Mouse (Mus musculus) CH12.LX (cell line): Measurements from ENCODE around the gene Olfr718-ps1. TPM values are rescaled to one million over a fixed set of nuclear protein-coding genes. Genes with fewer than 3 reads are reported as not detected.

Experiments
- DNase-seq: peaks from one replicate; pipeline ENCODE4 v3.0.0-alpha.2; 2013; ENCODE audit errors: extremely low read depth
- H3K27ac ChIP-seq: 2 replicates; pipeline ENCODE4 v1.5.1; 2012; ENCODE audit warnings: low read depth, mild to moderate bottlenecking, control low read depth, moderate library complexity; ENCODE audit not compliant: insufficient read depth
- H3K27me3 ChIP-seq: replicated peaks from 2 replicates; pipeline ENCODE3; 2012; ENCODE audit warnings: inconsistent platforms
- H3K36me3 ChIP-seq, 2 experiments: replicated peaks in 1 of 2; 2 replicates each; pipeline versions ENCODE3 to v1.6.1; 2012; ENCODE audit warnings: inconsistent platforms in 1 of 2, low read length in 1 of 2, mild to moderate bottlenecking in 1 of 2, mixed read lengths in 1 of 2, moderate library complexity in 1 of 2; ENCODE audit not compliant: control insufficient read depth in 1 of 2, insufficient read depth in 1 of 2
- H3K4me1 ChIP-seq, 2 experiments: 2 replicates each; pipeline ENCODE4 v1.6.1; 2012; ENCODE audit warnings: inconsistent platforms in 1 of 2, moderate library complexity in 1 of 2; ENCODE audit not compliant: insufficient read depth in 2 of 2, control insufficient read depth in 1 of 2
- H3K4me2 ChIP-seq: 2 replicates; pipeline ENCODE4 v1.6.1; 2012; ENCODE audit warnings: low read depth, mild to moderate bottlenecking, control low read depth; ENCODE audit not compliant: poor library complexity, insufficient read depth, severe bottlenecking
- H3K4me3 ChIP-seq, 3 experiments: fragments of 150-350 bp in 1 of 3; sonication (generic) in 1 of 3; replicated peaks in 1 of 3; 2 replicates each; pipeline versions ENCODE3 to v1.5.1; 2011 to 2012; ENCODE audit warnings: low read depth in 2 of 3, low read length in 2 of 3, mild to moderate bottlenecking in 2 of 3, moderate library complexity in 2 of 3, control low read depth in 1 of 3, improper control_type of control experiment in 1 of 3, inconsistent platforms in 1 of 3, mixed read lengths in 1 of 3; ENCODE audit not compliant: poor library complexity in 1 of 3
- H3K79me2 ChIP-seq: replicated peaks from 2 replicates; pipeline ENCODE4 v1.6.1; 2012; ENCODE audit warnings: mild to moderate bottlenecking, moderate library complexity; ENCODE audit not compliant: control insufficient read depth, poor library complexity, insufficient read depth, severe bottlenecking; ENCODE audit errors: extremely low read depth
- H3K9ac ChIP-seq: 2 replicates; pipeline ENCODE4 v1.6.1; 2012; ENCODE audit warnings: low read depth, mild to moderate bottlenecking, control low read depth, moderate library complexity; ENCODE audit not compliant: insufficient read depth
- H3K9me3 ChIP-seq: replicated peaks from 2 replicates; pipeline ENCODE3; 2012; ENCODE audit warnings: low read length, inconsistent platforms, mixed read lengths
- CTCF ChIP-seq, 2 experiments: IDR thresholded peaks in 1 of 2; conservative IDR thresholded peaks in 1 of 2; 2 replicates each; pipeline ENCODE4 v1.5.1; 2011 to 2012; ENCODE audit warnings: low read depth in 2 of 2, low read length in 2 of 2, improper control_type of control experiment in 1 of 2, inconsistent platforms in 1 of 2, mild to moderate bottlenecking in 1 of 2, moderate library complexity in 1 of 2
- ELF1 ChIP-seq: IDR thresholded peaks from 2 replicates; pipeline ENCODE4 v1.6.1; 2014; ENCODE audit warnings: low read depth, mild to moderate bottlenecking, inconsistent platforms, low read length, improper control_type of control experiment
- KAT2A ChIP-seq: IDR thresholded peaks from 2 replicates; pipeline ENCODE4 v1.6.1; 2012; ENCODE audit warnings: low read length, improper control_type of control experiment, inconsistent platforms; ENCODE audit not compliant: insufficient replicate concordance
- MEF2A ChIP-seq: IDR thresholded peaks from 2 replicates; pipeline ENCODE4 v1.6.1; 2014; ENCODE audit warnings: low read depth, mild to moderate bottlenecking, inconsistent platforms, low read length, improper control_type of control experiment, borderline replicate concordance
- NRF1 ChIP-seq: IDR thresholded peaks from 2 replicates; pipeline ENCODE4 v1.6.1; 2014; ENCODE audit warnings: low read depth, mild to moderate bottlenecking, inconsistent platforms, low read length, improper control_type of control experiment, moderate library complexity
- RAD21 ChIP-seq: IDR thresholded peaks from 2 replicates; pipeline ENCODE4 v1.6.1; 2011; ENCODE audit warnings: low read depth, mild to moderate bottlenecking, low read length, improper control_type of control experiment, moderate library complexity
- SIN3A ChIP-seq: IDR thresholded peaks from 2 replicates; pipeline ENCODE4 v1.6.1; 2012; ENCODE audit warnings: low read length, improper control_type of control experiment, inconsistent platforms
- SMC3 ChIP-seq: IDR thresholded peaks from 2 replicates; pipeline ENCODE4 v1.6.1; 2011; ENCODE audit warnings: low read depth, low read length, improper control_type of control experiment
- ZNF384 ChIP-seq: IDR thresholded peaks from 2 replicates; pipeline ENCODE4 v1.6.1; 2012; ENCODE audit warnings: low read depth, low read length, improper control_type of control experiment, inconsistent platforms
- dilution Hi-C: fragments of 300-500 bp; cut with MboI; formaldehyde crosslinking; loops from 2 replicates; pipeline ENCODE4 v1.14.3; 2020; ENCODE audit warnings: low sequenced_read_pairs; ENCODE audit not compliant: extremely low pct_unique_long_range_greater_than_20kb, extremely low pct_ligation_motif_present
- in situ Hi-C: fragments of 300-500 bp; cut with MboI; formaldehyde crosslinking; loops from 3 replicates; pipeline ENCODE4 v1.14.3; 2019; ENCODE audit warnings: low sequenced_read_pairs, low pct_ligation_motif_present, low pct_unique_long_range_greater_than_20kb, mixed read lengths
- polyA plus RNA-seq: library from polyadenylated mRNA; unstranded; fragments of >175 nt; gene quantifications from 2 replicates; pipeline ENCODE4 v1.2.1, GENCODE M21; 2012; ENCODE audit warnings: low read depth; ENCODE audit not compliant: insufficient read length
- total RNA-seq, 2 experiments: library from RNA; depleted of rRNA; stranded (reverse); fragments of 300-350 nt in 1 of 2; fragments of >200 nt in 1 of 2; gene quantifications; 2 replicates each; pipeline ENCODE4 v1.2.3; 2012 to 2014

Olfr718-ps1 gene
- total and polyA plus RNA-seq, 3 experiments, result not detected

- H3K4me2 ChIP-seq, result no peak overlapping the region
- H3K27me3 ChIP-seq, result no peaks in the 10 kb centered on the region
- no peak for DNase-seq
- peaks cover 11% of the 10 kb centered on the region for H3K79me2 ChIP-seq
- no peak overlapping the region for H3K4me3 ChIP-seq
- no peak overlapping the region for H3K9ac ChIP-seq
- dilution Hi-C loops, result no loop called here
- no peak overlapping the region for H3K27ac ChIP-seq
- H3K9me3 ChIP-seq, result no peaks in the 10 kb centered on the region
- in situ Hi-C loops, result no loop called here
- peaks cover 33 to 65% of the 10 kb centered on the region in 2 experiments for H3K36me3 ChIP-seq
- TF ChIP-seq ZNF384, result no peak
- TF ChIP-seq, all 38 proteins: peak for 0
- peaks cover 4 to 9% of the 10 kb centered on the region in 2 experiments; a peak in 3 of 4 replicates for H3K4me1 ChIP-seq
Observed at GRCm38 (mm10) chr5:143095256-143095655, 52.1 kb downstream of the Olfr718-ps1 start.

- TF ChIP-seq SIN3A, result no peak
- TF ChIP-seq MEF2A, result no peak
- TF ChIP-seq KAT2A, result no peak
- TF ChIP-seq NRF1, result no peak
- peak; percentile 11 for DNase-seq
- in situ Hi-C loops, result no loop called here
- Histone ChIP-seq H3K27me3 (no peaks in the 10 kb centered on the region), H3K36me3 (peaks cover 52 to 81% of the 10 kb centered on the region in 2 experiments), H3K27ac (no peak overlapping the region), H3K4me3 (no peak overlapping the region), H3K9ac (no peak overlapping the region), H3K4me2 (no peak overlapping the region), H3K9me3 (no peaks in the 10 kb centered on the region), H3K79me2 (no peaks in the 10 kb centered on the region; the same call in 1 of the 2 replicates), H3K4me1 (peaks cover 4 to 6% of the 10 kb centered on the region in 2 experiments; a peak in 3 of 4 replicates)
- dilution Hi-C loops, result no loop called here
Observed at GRCm38 (mm10) chr5:143092891-143093290, 54.5 kb downstream of the Olfr718-ps1 start.

- in situ Hi-C loops, result no loop called here
- no peak overlapping the region for H3K4me3 ChIP-seq
- H3K4me2 ChIP-seq, result no peak overlapping the region
- H3K9ac ChIP-seq, result no peak overlapping the region
- H3K4me1 ChIP-seq, result peaks cover 0 to 20% of the 10 kb centered on the region in 2 experiments; a peak in 2 of 4 replicates
- DNase-seq, result peak; percentile 29
- H3K36me3 ChIP-seq, result peaks cover 59 to 92% of the 10 kb centered on the region in 2 experiments
- no peak overlapping the region for H3K27ac ChIP-seq
- H3K79me2 ChIP-seq, result peaks cover 2% of the 10 kb centered on the region; the same call in 1 of the 2 replicates
- no peaks in the 10 kb centered on the region for H3K9me3 ChIP-seq
- TF ChIP-seq SMC3 (peak; percentile 34), CTCF (conservative IDR thresholded peaks at IDR 0.05 in 1 of 2, IDR thresholded peaks at IDR 0.05 in 1 of 2; ENCODE audit: low read depth in 2 of 2, low read length in 2 of 2) (peak; percentile 61 to 66), RAD21 (peak; percentile 34), ELF1 (no peak)
- TF ChIP-seq, all 38 proteins: peak for 3
- no peaks in the 10 kb centered on the region for H3K27me3 ChIP-seq
- dilution Hi-C loops, result no loop called here
Observed at GRCm38 (mm10) chr5:143084898-143085297, 62.5 kb downstream of the Olfr718-ps1 start.

Other genes with a start within 250 kb of the Olfr718-ps1 start
- gene Actb, start 240.8 kb downstream of the Olfr718-ps1 start, total RNA-seq (2012; rRNA removed), result 4,756 and 5,246 TPM in 2 replicates
- 3,882 and 4,152 TPM in 2 replicates for gene Actb, start 240.8 kb downstream of the Olfr718-ps1 start, total RNA-seq (2014; rRNA removed)
- 3,023 and 5,048 TPM in 2 replicates for gene Actb, start 240.8 kb downstream of the Olfr718-ps1 start, polyA plus RNA-seq
- 51.7 and 65.3 TPM in 2 replicates for gene Fscn1, start 187.2 kb downstream of the Olfr718-ps1 start, total RNA-seq (2012; rRNA removed)
- gene Fscn1, start 187.2 kb downstream of the Olfr718-ps1 start, total RNA-seq (2014; rRNA removed), result 18.2 and 19.7 TPM in 2 replicates
- 70.4 and 75.7 TPM in 2 replicates for gene Fscn1, start 187.2 kb downstream of the Olfr718-ps1 start, polyA plus RNA-seq
- gene Rnf216, start 34.6 kb downstream of the Olfr718-ps1 start, total RNA-seq (2012; rRNA removed), result 18.2 and 18.3 TPM in 2 replicates
- gene Rnf216, start 34.6 kb downstream of the Olfr718-ps1 start, total RNA-seq (2014; rRNA removed), result 15.5 and 17.6 TPM in 2 replicates
- gene Rnf216, start 34.6 kb downstream of the Olfr718-ps1 start, polyA plus RNA-seq, result 30.7 and 33.2 TPM in 2 replicates
- 3.8 and 4.3 TPM in 2 replicates for gene Rbak, start 33.2 kb upstream of the Olfr718-ps1 start, total RNA-seq (2012; rRNA removed)
- 4.9 and 5.1 TPM in 2 replicates for gene Rbak, start 33.2 kb upstream of the Olfr718-ps1 start, total RNA-seq (2014; rRNA removed)
- gene Rbak, start 33.2 kb upstream of the Olfr718-ps1 start, polyA plus RNA-seq, result 6.1 and 6.9 TPM in 2 replicates
- not detected in 2 replicates for gene Spdye4b, start 33.4 kb upstream of the Olfr718-ps1 start, total RNA-seq (2012; rRNA removed)
- not detected in 2 replicates for gene Spdye4b, start 33.4 kb upstream of the Olfr718-ps1 start, total RNA-seq (2014; rRNA removed)
- not detected in 2 replicates for gene Spdye4b, start 33.4 kb upstream of the Olfr718-ps1 start, polyA plus RNA-seq
- gene Spdye4a, start 79.3 kb upstream of the Olfr718-ps1 start, total RNA-seq (2012; rRNA removed), result not detected in 2 replicates
- gene Spdye4a, start 79.3 kb upstream of the Olfr718-ps1 start, total RNA-seq (2014; rRNA removed), result not detected in 2 replicates
- not detected in 2 replicates for gene Spdye4a, start 79.3 kb upstream of the Olfr718-ps1 start, polyA plus RNA-seq
- 12.4 and 12.8 TPM in 2 replicates for gene Zfp12, start 87.6 kb upstream of the Olfr718-ps1 start, total RNA-seq (2012; rRNA removed)
- 15.9 and 18.8 TPM in 2 replicates for gene Zfp12, start 87.6 kb upstream of the Olfr718-ps1 start, total RNA-seq (2014; rRNA removed)
- 11.2 and 13.1 TPM in 2 replicates for gene Zfp12, start 87.6 kb upstream of the Olfr718-ps1 start, polyA plus RNA-seq
- gene Zfp316, start 122.4 kb upstream of the Olfr718-ps1 start, total RNA-seq (2012; rRNA removed), result 2.3 and 3.6 TPM in 2 replicates
- gene Zfp316, start 122.4 kb upstream of the Olfr718-ps1 start, total RNA-seq (2014; rRNA removed), result 0.84 and 1.1 TPM in 2 replicates
- 2.0 and 2.1 TPM in 2 replicates for gene Zfp316, start 122.4 kb upstream of the Olfr718-ps1 start, polyA plus RNA-seq
- gene Zfp853, start 146.0 kb upstream of the Olfr718-ps1 start, total RNA-seq (2012; rRNA removed), result 0.13 TPM in 1 of 2 replicates, not detected in the other
- not detected in 2 replicates for gene Zfp853, start 146.0 kb upstream of the Olfr718-ps1 start, total RNA-seq (2014; rRNA removed)
- 0.21 and 0.22 TPM in 2 replicates for gene Zfp853, start 146.0 kb upstream of the Olfr718-ps1 start, polyA plus RNA-seq
- gene E130309D02Rik, start 167.8 kb upstream of the Olfr718-ps1 start, total RNA-seq (2012; rRNA removed), result 32.7 and 39.7 TPM in 2 replicates
- gene E130309D02Rik, start 167.8 kb upstream of the Olfr718-ps1 start, total RNA-seq (2014; rRNA removed), result 22.8 and 23.7 TPM in 2 replicates
- 51.8 and 63.7 TPM in 2 replicates for gene E130309D02Rik, start 167.8 kb upstream of the Olfr718-ps1 start, polyA plus RNA-seq
- gene Zdhhc4, start 181.7 kb upstream of the Olfr718-ps1 start, total RNA-seq (2012; rRNA removed), result 16.3 and 18.7 TPM in 2 replicates
- gene Zdhhc4, start 181.7 kb upstream of the Olfr718-ps1 start, total RNA-seq (2014; rRNA removed), result 19.9 and 22.7 TPM in 2 replicates
- 39.4 and 51.5 TPM in 2 replicates for gene Zdhhc4, start 181.7 kb upstream of the Olfr718-ps1 start, polyA plus RNA-seq
- not detected in 2 replicates for gene Grid2ip, start 209.8 kb upstream of the Olfr718-ps1 start, total RNA-seq (2012; rRNA removed)
- not detected in 2 replicates for gene Grid2ip, start 209.8 kb upstream of the Olfr718-ps1 start, total RNA-seq (2014; rRNA removed)
- gene Grid2ip, start 209.8 kb upstream of the Olfr718-ps1 start, polyA plus RNA-seq, result not detected in 2 replicates